Mouse (Mus musculus) Patski (cell line): ENCODE measurements around the gene Specc1. TPM values are rescaled to one million over a fixed set of nuclear protein-coding genes. Genes with fewer than 3 reads are reported as not detected.

ENCODE experiments used
- ATAC-seq: fragments of 100-300 bp; one replicate; pipeline ENCODE4 v1.8.0; 2021
- CTCF ChIA-PET: fragments of 350-600 bp; sonication (Branson Sonifier 250); formaldehyde crosslinking; loops from one replicate; lab custom pipeline; 2022; ENCODE audit warnings: inconsistent platforms; lab: Charles Lee
- POLR2A ChIA-PET: fragments of 350-600 bp; sonication (Branson Sonifier 250); formaldehyde crosslinking; loops from one replicate; lab custom pipeline; 2022; ENCODE audit warnings: antibody characterized with exemption, inconsistent platforms; lab: Charles Lee
- DNase-seq: peaks from one replicate; pipeline ENCODE4 v3.0.0-alpha.2; 2011; ENCODE audit warnings: low read depth, low spot score
- H3K27me3 ChIP-seq: fragments of 371-371 bp; one replicate; pipeline ENCODE4 v1.5.1; 2021
- CTCF ChIP-seq: fragments of 100-300 bp; IDR thresholded peaks from one replicate; pipeline ENCODE4 v1.5.1; 2021
- in situ Hi-C: fragments of 300-500 bp; cut with MboI; formaldehyde crosslinking; loops from 3 replicates; pipeline ENCODE4 v1.11.1; 2018; ENCODE audit warnings: low pct_unique_long_range_greater_than_20kb, mixed read lengths
- polyA plus RNA-seq: library from polyadenylated mRNA; unstranded; gene quantifications from one replicate; pipeline ENCODE4 v1.2.3, GENCODE M21; 2021

Specc1 gene
- polyA plus RNA-seq, 1 experiment from 2014 or later, result 27.8 TPM

GRCm38 (mm10) chr11:61989647-61990046 lies 33.1 kb downstream of the Specc1 start:
- DNase-seq, result no peak
- in situ Hi-C loops, result no loop called here
- POLR2A ChIA-PET, result no interaction called here
- H3K27me3 ChIP-seq, result no peaks in the 10 kb centered on the region
- no peak for TF ChIP-seq CTCF
- no peak for ATAC-seq
- CTCF ChIA-PET, result interaction anchor here (1.5 to 2.4 kb wide), 2 partner anchors 10 to 49 kb away, joined by 4 to 7 read pairs; no protein-coding TSS in a partner anchor

GRCm38 (mm10) chr11:61991576-61991975 lies 35.0 kb downstream of the Specc1 start:
- ChIA-PET CTCF (interaction anchor here (1.0 kb wide), 1 partner anchor 9 kb away, joined by 4 read pairs; no protein-coding TSS in a partner anchor), POLR2A (no interaction called here)
- in situ Hi-C loops, result no loop called here
- TF ChIP-seq CTCF, result no peak
- DNase-seq (no peak), ATAC-seq (no peak)
- no peaks in the 10 kb centered on the region for H3K27me3 ChIP-seq

- ChIA-PET POLR2A (no interaction called here), CTCF (no interaction called here)
- no peaks in the 10 kb centered on the region for H3K27me3 ChIP-seq
- in situ Hi-C loops, result no loop called here
- ATAC-seq (no peak), DNase-seq (no peak)
- no peak for TF ChIP-seq CTCF
Observed at GRCm38 (mm10) chr11:61992671-61993285, 36.2 kb downstream of the Specc1 start.

GRCm38 (mm10) chr11:61999501-61999900 lies 42.9 kb downstream of the Specc1 start:
- no peaks in the 10 kb centered on the region for H3K27me3 ChIP-seq
- DNase-seq (no peak), ATAC-seq (no peak)
- ChIA-PET POLR2A (no interaction called here), CTCF (no interaction called here)
- in situ Hi-C loops, result no loop called here
- TF ChIP-seq CTCF, result no peak

DNA sequence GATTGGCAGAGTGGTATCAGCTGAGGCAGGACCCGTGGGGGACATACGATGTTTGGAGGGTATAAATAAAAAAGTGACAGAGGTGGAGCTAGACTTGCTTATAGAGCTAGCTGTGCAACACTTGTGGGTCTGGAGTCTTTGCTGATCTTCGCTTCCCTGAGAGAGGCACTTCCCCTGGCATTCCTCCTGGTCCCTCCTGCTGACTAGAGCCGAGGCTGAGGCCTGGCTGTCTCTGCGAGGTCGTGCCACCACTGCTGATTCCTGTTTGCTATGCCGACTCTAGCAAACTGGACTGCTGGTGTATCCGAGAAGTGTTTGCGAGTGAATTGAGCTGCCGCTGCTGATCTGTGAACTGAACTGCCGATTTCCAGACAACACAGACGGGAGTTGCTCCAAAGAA lies 43.5 kb downstream of the Specc1 start:
- no peaks in the 10 kb centered on the region for H3K27me3 ChIP-seq
- in situ Hi-C loops, result loop anchor here (5.0 kb wide), 1 partner anchor 43 kb away; the partner anchor contains the start of gene Specc1
- no peak for ATAC-seq
- DNase-seq, result no peak
- POLR2A ChIA-PET, result no interaction called here
- no peak for TF ChIP-seq CTCF
- CTCF ChIA-PET, result no interaction called here

DNA sequence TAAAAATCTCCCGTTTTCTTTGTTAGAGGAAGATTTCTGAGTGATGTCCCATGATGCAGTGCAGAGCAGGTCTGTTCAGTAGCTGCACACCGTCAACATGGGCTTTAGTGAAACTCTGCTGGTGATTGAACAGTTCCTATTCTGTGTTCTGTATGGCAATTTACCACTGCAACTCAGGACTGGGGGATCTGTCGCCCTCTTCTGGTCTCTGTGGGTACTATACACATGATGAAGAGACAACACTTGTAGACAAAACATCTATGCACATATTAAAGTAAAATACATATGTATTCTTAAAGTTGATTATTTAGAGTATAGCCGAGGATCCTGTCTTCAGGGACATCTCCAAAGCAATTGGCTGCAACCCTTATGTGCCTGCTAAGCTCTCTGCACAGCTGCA lies 45.4 kb downstream of the Specc1 start:
- in situ Hi-C loops, result loop anchor here (5.0 kb wide), 1 partner anchor 45 kb away; the partner anchor contains the start of gene Specc1
- ATAC-seq (no peak), DNase-seq (no peak)
- no peak for TF ChIP-seq CTCF
- CTCF ChIA-PET, result no interaction called here
- no peaks in the 10 kb centered on the region for H3K27me3 ChIP-seq
- POLR2A ChIA-PET, result interaction anchor here (0.5 kb wide), 1 partner anchor 45 kb away, joined by 10 read pairs; the partner anchor contains the start of gene Specc1

DNA sequence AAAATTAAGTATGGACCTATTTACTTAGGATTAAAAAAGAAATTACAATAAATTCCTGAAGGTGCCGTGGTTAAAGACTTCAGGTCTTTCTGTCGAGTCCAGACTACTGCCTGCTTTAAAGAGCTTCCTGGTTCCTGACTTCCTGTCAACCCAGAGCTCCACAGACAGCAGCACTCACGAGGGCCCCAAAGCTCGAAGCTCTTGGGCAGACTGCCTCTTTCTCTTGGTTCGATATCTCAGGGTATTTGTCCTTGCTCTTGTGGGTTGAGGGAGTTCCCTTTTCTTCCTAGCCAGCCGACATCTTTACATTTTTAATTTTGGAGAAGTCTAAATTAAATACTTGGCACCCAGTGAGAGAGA lies 48.3 kb downstream of the Specc1 start:
- no peak for TF ChIP-seq CTCF
- DNase-seq (no peak), ATAC-seq (no peak)
- in situ Hi-C loops, result loop anchor here (5.0 kb wide), 1 partner anchor 48 kb away; the partner anchor contains the start of gene Specc1
- H3K27me3 ChIP-seq, result no peaks in the 10 kb centered on the region
- ChIA-PET CTCF (interaction anchor here (1.0 to 2.2 kb wide), 5 partner anchors 11 to 48 kb away, joined by 3 to 8 read pairs (median 4); partner anchors contain the start of gene Specc1), POLR2A (interaction anchor here (0.5 kb wide), 1 partner anchor 237 kb away, joined by 4 read pairs; no protein-coding TSS in a partner anchor)

DNA sequence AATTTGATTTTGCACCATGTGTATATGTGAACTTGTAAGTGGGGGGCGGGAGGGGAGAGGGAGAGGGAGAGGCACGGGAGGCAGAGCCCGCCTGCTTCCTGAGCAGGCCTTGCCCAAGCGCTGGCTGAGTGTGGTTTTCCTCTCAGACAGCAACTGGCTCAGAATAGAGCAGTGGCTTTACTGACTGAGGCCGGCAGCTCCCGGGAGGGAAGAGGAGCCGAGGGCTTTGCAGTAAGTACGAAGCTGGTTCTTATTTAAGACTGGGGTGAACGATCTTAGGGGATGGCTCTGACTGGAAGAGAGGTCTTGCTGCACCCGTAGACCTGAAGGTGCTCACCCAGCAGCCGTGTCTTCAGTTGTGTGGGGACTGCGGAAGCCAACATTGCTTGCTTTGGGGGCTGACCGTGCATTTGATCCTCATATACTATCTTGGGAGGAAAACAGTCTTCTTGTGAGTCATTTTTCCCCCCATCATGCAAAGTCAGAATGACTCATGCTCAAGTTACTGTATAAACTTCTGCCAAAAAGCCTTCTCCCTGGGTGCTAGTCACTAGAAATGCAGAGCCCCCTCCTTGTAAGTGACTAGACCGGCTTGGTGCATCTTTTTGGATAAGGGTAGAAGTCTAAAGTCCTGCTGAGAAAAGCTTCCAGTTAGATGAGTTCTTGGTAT lies 48.8 kb downstream of the Specc1 start:
- ATAC-seq (peak; percentile 74), DNase-seq (peak; percentile 70)
- ChIA-PET POLR2A (interaction anchor here (0.5 kb wide), 1 partner anchor 237 kb away, joined by 4 read pairs; no protein-coding TSS in a partner anchor), CTCF (interaction anchor here (1.0 to 2.2 kb wide), 5 partner anchors 10 to 28 kb away, joined by 3 to 8 read pairs (median 4); no protein-coding TSS in a partner anchor)
- no peak for TF ChIP-seq CTCF
- in situ Hi-C loops, result no loop called here
- H3K27me3 ChIP-seq, result no peaks in the 10 kb centered on the region

DNA sequence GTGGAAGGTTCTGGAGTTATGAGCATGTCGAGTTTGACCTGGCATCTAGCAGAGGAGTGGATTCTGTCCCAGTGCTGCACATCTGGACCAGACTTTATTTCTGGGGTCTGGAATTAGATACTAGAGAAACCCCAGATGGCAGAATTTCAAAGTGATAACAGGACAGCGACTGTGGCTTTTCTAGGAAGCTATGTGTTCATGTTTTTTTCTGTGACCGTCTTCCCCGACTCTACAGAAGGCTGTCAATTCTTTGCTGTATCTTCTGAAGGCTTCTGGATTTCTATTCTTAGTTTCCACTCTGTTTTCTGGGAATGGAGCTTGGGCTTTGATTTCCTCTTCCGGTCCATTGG lies 49.3 kb downstream of the Specc1 start:
- in situ Hi-C loops, result no loop called here
- DNase-seq (no peak), ATAC-seq (no peak)
- no peak for TF ChIP-seq CTCF
- no peaks in the 10 kb centered on the region for H3K27me3 ChIP-seq
- ChIA-PET POLR2A (no interaction called here), CTCF (interaction anchor here (1.3 to 2.2 kb wide), 2 partner anchors 10 to 26 kb away, joined by 6 to 8 read pairs; no protein-coding TSS in a partner anchor)

DNA sequence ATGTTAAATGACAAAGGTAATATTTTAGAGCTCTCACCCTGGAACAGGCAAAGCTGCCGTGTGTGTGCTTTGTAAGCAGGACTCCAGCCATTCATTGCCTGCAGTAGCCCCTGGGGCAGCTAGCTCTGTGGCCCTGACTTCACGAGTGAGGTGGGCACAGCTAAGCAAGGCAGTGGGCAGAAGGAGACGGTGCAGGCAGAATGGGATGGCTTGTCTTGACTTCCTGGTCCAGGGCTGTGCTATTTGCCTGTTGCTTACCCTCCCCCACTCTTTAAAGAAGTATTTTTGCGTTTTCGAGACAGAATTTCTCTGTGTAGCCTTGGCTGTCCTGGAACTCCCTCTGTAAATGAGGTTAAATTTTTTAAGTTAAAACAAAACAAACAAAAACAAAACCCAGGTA lies 50.1 kb downstream of the Specc1 start:
- no peak for TF ChIP-seq CTCF
- ATAC-seq (no peak), DNase-seq (no peak)
- CTCF ChIA-PET, result interaction anchor here (1.3 to 2.2 kb wide), 2 partner anchors 9 to 27 kb away, joined by 6 to 8 read pairs; no protein-coding TSS in a partner anchor
- POLR2A ChIA-PET, result interaction anchor here (0.5 kb wide), 1 partner anchor 22 kb away, joined by 3 read pairs; no protein-coding TSS in a partner anchor
- H3K27me3 ChIP-seq, result no peaks in the 10 kb centered on the region
- in situ Hi-C loops, result no loop called here
